Mouse (Mus musculus) liver, postnatal 0 days (tissue): ENCODE measurements at regions not wholly inside any gene's neighbourhood (a gene's known extent, or its start where the extent isn't known, plus 50 kb on each side); places are given as distances from the start of the nearest gene placed in this dataset.

Source experiments
- ATAC-seq: fragments of 200-750 bp; cut with Nextera tagmentation; 2 replicates; pipeline ENCODE4 v1.8.0; 2017; ENCODE audit warnings: mild to moderate bottlenecking, moderate library complexity
- DNase-seq: peaks from one replicate; pipeline ENCODE4 v3.0.0-alpha.2; 2016
- H3K27ac ChIP-seq: fragments of 300-500 bp; sonication (generic); 2 replicates; pipeline ENCODE4 v1.5.1; 2014; ENCODE audit warnings: antibody characterized with exemption, moderate library complexity, mild to moderate bottlenecking, low read depth
- H3K27me3 ChIP-seq: fragments of 300-500 bp; sonication (generic); 2 replicates; pipeline ENCODE4 v1.6.1; 2014; ENCODE audit warnings: low read length, control low read depth, mixed read lengths; ENCODE audit not compliant: insufficient read depth
- H3K36me3 ChIP-seq: fragments of 300-500 bp; sonication (generic); replicated peaks from 2 replicates; pipeline ENCODE4 v1.6.1; 2014; ENCODE audit warnings: mild to moderate bottlenecking, control low read depth, low read length, moderate library complexity, mixed read lengths; ENCODE audit not compliant: insufficient read depth
- H3K4me1 ChIP-seq: fragments of 300-500 bp; sonication (generic); 2 replicates; pipeline ENCODE4 v1.6.1; 2014; ENCODE audit warnings: antibody characterized with exemption, mild to moderate bottlenecking, control low read depth; ENCODE audit not compliant: insufficient read depth
- H3K4me2 ChIP-seq: fragments of 300-500 bp; sonication (generic); 2 replicates; pipeline ENCODE4 v1.6.1; 2014; ENCODE audit warnings: low read depth, mild to moderate bottlenecking, low read length, moderate library complexity, mixed read lengths
- H3K4me3 ChIP-seq: fragments of 300-500 bp; sonication (generic); 2 replicates; pipeline ENCODE4 v1.5.1; 2014; ENCODE audit warnings: low read depth, low read length
- H3K9ac ChIP-seq: fragments of 300-500 bp; sonication (generic); replicated peaks from 2 replicates; pipeline ENCODE4 v1.6.1; 2014; ENCODE audit warnings: mild to moderate bottlenecking, moderate library complexity
- H3K9me3 ChIP-seq: fragments of 300-500 bp; sonication (generic); 2 replicates; pipeline ENCODE4 v1.6.1; 2016; ENCODE audit warnings: mild to moderate bottlenecking, control low read depth, low read length, mixed read lengths
- CTCF ChIP-seq: sonication (generic); IDR thresholded peaks from 2 replicates; pipeline ENCODE4 v1.5.1; 2016; ENCODE audit warnings: antibody characterized with exemption, low read depth
- EP300 ChIP-seq: IDR thresholded peaks from 2 replicates; pipeline ENCODE4 v1.6.1; 2016; ENCODE audit warnings: antibody characterized with exemption, low read depth, mild to moderate bottlenecking
- WGBS: fragments of 180-500 bp; shearing (Covaris S2); extraction: QIAGEN DNeasy Blood & Tissue Kit; methylation state at CpG from one replicate; pipeline ENCODE4 v1.1.7; 2014; ENCODE audit not compliant: insufficient replicate concordance; 5-methylcytosine and 5-hydroxymethylcytosine counted together

- ATAC-seq (no peak), DNase-seq (no peak)
- Histone ChIP-seq H3K9ac (no peak overlapping the region), H3K27me3 (no peaks in the 10 kb centered on the region), H3K4me1 (no peaks in the 10 kb centered on the region), H3K36me3 (no peaks in the 10 kb centered on the region), H3K27ac (no peak overlapping the region), H3K4me3 (no peak overlapping the region), H3K9me3 (no peaks in the 10 kb centered on the region), H3K4me2 (no peak overlapping the region)
- no peak for TF ChIP-seq EP300
- TF ChIP-seq CTCF: no peak
- WGBS: 83% methylated on average over 10 of the region's 10 CpGs
Observed at GRCm38 (mm10) chr13:43724161-43724560, 60.4 kb upstream of the Cd83 start.

GRCm38 (mm10) chr13:43725698-43726097, 58.9 kb upstream of the Cd83 start:
- H3K4me2 ChIP-seq: no peak overlapping the region
- DNase-seq: peak; percentile 55
- no peaks in the 10 kb centered on the region for H3K27me3 ChIP-seq
- 19% methylated on average over 7 of the region's 7 CpGs for WGBS
- H3K27ac ChIP-seq: no peak overlapping the region
- H3K9ac ChIP-seq: no peak overlapping the region
- TF ChIP-seq EP300 (no peak), CTCF (peak; percentile 88)
- no peak for ATAC-seq
- no peaks in the 10 kb centered on the region for H3K36me3 ChIP-seq
- no peaks in the 10 kb centered on the region for H3K4me1 ChIP-seq
- H3K4me3 ChIP-seq: no peak overlapping the region
- no peaks in the 10 kb centered on the region for H3K9me3 ChIP-seq

GRCm38 (mm10) chr13:43726895-43727341, 57.7 kb upstream of the Cd83 start:
- ATAC-seq (no peak), DNase-seq (no peak)
- H3K4me2 ChIP-seq: no peak overlapping the region
- TF ChIP-seq CTCF (no peak), EP300 (no peak)
- no peaks in the 10 kb centered on the region for H3K4me1 ChIP-seq
- no peak overlapping the region for H3K27ac ChIP-seq
- WGBS: 71% methylated on average over 13 of the region's 13 CpGs
- H3K9ac ChIP-seq: no peak overlapping the region
- H3K36me3 ChIP-seq: no peaks in the 10 kb centered on the region
- no peak overlapping the region for H3K4me3 ChIP-seq
- H3K27me3 ChIP-seq: no peaks in the 10 kb centered on the region
- H3K9me3 ChIP-seq: no peaks in the 10 kb centered on the region

GRCm38 (mm10) chr13:43729617-43730016, 55.0 kb upstream of the Cd83 start:
- Histone ChIP-seq H3K36me3 (no peaks in the 10 kb centered on the region), H3K9me3 (no peaks in the 10 kb centered on the region), H3K4me2 (no peak overlapping the region), H3K9ac (no peak overlapping the region), H3K4me3 (no peak overlapping the region), H3K27ac (no peak overlapping the region), H3K27me3 (no peaks in the 10 kb centered on the region), H3K4me1 (no peaks in the 10 kb centered on the region)
- 81% methylated on average over 11 of the region's 11 CpGs for WGBS
- no peak for TF ChIP-seq EP300
- TF ChIP-seq CTCF: no peak
- no peak for DNase-seq
- no peak for ATAC-seq

GRCm38 (mm10) chr13:43733061-43733460, 51.5 kb upstream of the Cd83 start:
- Histone ChIP-seq H3K36me3 (no peaks in the 10 kb centered on the region), H3K4me1 (no peaks in the 10 kb centered on the region), H3K27ac (no peak overlapping the region), H3K9ac (no peak overlapping the region), H3K27me3 (no peaks in the 10 kb centered on the region), H3K4me2 (no peak overlapping the region), H3K9me3 (no peaks in the 10 kb centered on the region), H3K4me3 (no peak overlapping the region)
- 78% methylated on average over 10 of the region's 10 CpGs for WGBS
- TF ChIP-seq CTCF (no peak), EP300 (no peak)
- ATAC-seq (no peak), DNase-seq (no peak)

- H3K4me2 ChIP-seq: no peak overlapping the region
- no peaks in the 10 kb centered on the region for H3K9me3 ChIP-seq
- DNase-seq (peak; percentile 22), ATAC-seq (no peak)
- TF ChIP-seq EP300: no peak
- TF ChIP-seq CTCF: no peak
- H3K27me3 ChIP-seq: no peaks in the 10 kb centered on the region; the same call in 1 of the 2 replicates
- WGBS: 75% methylated on average over 14 of the region's 14 CpGs
- H3K36me3 ChIP-seq: no peaks in the 10 kb centered on the region
- H3K4me3 ChIP-seq: no peak overlapping the region
- H3K27ac ChIP-seq: no peak overlapping the region
- no peak overlapping the region for H3K9ac ChIP-seq
- no peaks in the 10 kb centered on the region for H3K4me1 ChIP-seq
Observed at GRCm38 (mm10) chr13:43734641-43735040, 49.9 kb upstream of the Cd83 start.
